Mouse (Mus musculus) mature B cell (primary cell): ENCODE data around the gene Xpnpep1.

Experiments used
- in situ Hi-C: fragments of 300-500 bp; cut with MboI; formaldehyde crosslinking; loops from 2 replicates; pipeline ENCODE4 v1.14.3; 2019

Xpnpep1 gene

DNA sequence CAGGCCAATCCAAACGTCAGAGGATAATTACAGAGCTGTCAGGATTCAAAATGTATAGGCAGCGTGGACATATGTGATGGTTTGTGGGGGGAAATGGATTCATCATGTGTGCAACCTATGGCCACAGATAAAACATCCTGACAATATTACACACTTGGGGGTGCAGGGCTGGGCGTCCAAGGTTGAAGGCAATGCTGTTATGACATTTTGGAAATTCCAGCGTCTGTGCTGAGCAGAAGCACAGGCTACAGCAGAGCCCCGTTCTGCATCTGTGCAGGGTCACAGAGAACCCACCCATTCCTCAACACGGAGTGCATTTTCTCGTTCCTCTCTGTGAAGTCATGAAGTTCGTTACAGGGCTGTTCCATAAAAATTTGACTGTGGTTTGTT lies 25.0 kb upstream of the Xpnpep1 start:
- in situ Hi-C loops: no loop called here

GRCm38 (mm10) chr19:53064292-53064971 lies 24.4 kb upstream of the Xpnpep1 start:
- in situ Hi-C loops: no loop called here

GRCm38 (mm10) chr19:53062046-53062445 lies 22.0 kb upstream of the Xpnpep1 start:
- in situ Hi-C loops: no loop called here

- in situ Hi-C loops: no loop called here
Observed at GRCm38 (mm10) chr19:53059344-53060111, 19.5 kb upstream of the Xpnpep1 start.

DNA sequence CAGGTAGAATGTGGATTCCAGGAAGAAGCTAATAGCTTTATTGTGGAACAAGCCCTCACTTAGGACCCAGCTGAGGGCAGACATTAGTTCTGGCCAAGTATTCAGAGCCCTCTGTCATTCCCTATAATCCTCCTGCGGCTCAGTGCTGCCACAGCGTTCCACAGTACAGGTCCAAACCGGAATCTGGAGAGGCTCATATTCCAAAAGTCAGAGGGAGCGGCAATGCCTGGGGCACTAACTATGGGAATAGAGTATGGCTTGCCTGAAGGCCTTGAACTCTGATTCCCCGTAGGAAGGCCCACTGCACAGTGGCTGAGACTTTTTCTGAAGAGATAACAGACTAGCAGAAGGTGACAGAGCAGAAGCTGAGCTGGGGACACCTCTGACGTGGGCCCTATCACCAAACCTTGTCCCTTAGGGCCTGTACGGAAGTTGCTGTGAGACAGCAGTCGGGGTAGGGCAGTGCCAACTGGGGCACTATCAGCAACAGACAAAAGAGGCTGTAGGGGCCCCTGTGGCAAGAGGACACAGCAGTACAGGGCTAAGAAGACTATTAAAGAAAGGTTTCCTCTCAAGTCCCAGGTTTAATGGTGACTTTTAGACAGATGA lies 18.8 kb upstream of the Xpnpep1 start:
- in situ Hi-C loops: no loop called here

GRCm38 (mm10) chr19:53057980-53058725 lies 18.1 kb upstream of the Xpnpep1 start:
- in situ Hi-C loops: no loop called here

DNA sequence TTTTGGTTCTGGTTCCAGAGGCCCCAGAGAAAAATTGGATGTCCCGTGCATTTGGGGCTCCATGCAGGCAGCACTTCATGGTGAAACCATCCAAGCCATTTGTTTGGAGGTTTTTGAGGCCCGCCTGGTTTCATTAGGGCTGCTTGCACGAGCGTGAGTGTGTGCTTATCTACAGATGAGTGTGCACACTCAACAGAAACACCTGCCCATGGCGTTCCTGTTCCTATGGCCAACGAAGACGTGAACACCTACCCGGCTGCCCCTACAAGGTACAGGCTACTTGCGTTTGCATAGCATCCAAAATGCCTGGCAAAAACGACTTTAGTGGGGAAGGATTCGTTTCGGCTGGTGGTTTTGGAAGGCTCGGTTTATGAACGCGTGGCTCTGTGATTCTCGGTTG lies 13.3 kb upstream of the Xpnpep1 start:
- in situ Hi-C loops: no loop called here

DNA sequence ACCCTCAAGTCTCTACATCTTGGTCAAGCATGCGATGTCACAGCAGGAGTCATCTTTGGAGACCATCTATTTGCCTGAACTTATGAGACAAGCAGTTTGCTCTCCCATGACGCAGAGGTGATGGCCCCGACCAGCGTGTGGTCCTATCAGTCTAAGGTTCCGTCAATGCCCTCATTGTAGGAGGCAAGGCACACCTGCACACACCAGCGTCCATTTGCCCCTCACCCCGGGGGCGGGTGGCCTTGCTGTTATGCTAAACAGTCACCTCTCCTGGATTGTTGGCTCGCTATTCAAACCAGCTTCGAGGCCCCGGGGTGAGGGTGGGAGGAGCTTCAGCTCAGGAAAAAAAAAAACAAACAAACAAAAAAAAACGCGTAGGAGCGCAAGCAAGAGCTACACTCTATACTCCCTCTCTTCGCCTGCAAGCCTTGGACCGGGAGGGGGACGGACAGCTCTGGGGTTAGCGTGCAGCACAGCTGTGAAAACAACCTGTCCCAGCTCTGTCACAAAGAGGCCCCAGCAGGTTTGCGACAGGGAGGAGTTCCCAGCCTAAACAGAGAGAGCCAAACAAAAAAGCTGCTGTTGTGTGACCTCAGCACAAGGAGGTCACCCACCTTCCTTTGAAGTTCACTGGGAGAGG lies 12.1 kb upstream of the Xpnpep1 start:
- in situ Hi-C loops: no loop called here

DNA sequence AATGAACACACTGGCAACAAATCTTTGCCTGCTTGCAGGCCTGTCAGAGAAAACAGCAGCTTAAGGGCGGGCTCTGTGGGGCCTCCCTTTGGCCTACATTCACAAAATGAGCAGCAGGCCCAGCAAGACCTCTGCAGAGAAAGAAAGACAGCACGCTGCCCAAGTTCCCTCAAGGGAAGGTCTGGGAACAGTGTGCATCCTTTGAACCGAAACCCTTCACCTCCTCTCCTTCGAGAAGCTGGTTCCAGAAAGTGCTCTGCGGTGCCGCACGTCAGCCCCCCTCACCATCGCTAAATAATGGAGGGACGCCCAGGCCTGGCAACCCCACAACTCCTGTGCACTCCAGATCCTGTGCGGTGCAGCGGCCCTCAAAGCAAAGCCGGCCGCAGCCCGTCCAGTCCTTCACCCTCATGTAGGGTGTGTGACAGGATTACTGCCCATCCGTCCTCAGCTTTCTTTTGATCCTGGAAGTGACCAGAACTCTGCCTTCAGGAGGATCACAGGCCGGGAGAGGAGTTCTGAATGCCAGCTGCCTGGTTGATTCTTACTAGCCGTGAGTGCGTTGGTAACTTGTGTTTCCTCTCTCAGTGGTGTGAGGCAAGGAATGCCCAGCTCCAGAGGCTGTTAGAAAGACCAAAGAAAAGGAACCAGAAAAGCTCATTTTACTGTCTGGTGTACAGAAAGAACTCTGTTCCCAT lies 11.4 kb upstream of the Xpnpep1 start:
- in situ Hi-C loops: no loop called here

DNA sequence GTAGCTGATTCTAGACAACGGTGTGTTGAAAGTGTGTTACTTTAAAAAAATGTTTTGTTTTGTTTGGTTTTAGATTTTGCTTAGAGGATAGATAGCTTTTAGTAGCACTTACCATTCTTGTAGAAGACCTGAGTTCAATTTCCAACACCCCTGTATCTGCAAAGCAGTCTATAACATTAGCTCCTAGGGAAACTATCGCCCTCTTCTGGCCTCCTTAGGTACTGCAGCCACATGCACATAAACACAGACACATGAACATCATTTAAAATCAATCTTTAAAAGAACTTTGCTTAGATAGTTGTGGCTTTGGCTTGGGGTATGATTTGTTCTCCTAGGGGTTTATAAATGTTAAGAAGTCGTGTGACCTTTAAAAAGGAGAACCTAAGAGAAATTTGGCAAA lies 10.1 kb upstream of the Xpnpep1 start:
- in situ Hi-C loops: no loop called here

GRCm38 (mm10) chr19:53047208-53047607 lies 7.2 kb upstream of the Xpnpep1 start:
- in situ Hi-C loops: no loop called here

DNA sequence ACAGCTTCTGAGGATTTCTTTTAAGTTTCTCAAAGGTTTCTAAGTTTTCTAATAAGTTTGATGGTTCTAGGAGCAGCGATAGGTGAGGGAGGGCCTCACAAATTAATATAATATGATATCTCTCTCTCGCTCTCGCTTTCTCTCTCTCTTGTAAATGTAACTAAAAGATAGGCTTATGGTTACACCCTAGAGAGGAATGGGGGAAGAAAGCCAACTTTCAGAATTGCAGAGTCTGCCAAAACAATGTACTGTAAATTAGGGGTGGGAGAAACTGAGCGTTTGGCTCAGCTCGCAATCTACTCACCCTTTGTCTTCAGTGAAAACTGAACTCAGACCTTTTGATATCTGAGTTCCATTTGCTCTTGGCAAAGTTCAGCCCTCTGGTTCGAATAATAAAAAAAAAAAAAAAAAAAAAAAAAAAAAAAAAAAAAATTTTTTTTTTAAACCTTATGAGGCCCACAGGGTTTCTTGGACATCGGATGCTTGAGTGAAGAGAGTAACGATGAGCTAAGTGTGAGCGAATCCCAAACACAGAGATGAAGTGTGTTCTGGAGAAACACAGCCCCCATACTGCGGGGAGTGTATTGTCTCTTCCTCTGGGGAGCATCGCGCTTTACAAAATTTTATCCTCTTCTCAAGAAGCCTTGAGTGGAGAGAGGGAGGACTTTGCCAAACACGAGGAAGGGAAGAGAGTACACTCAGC lies 3.6 kb upstream of the Xpnpep1 start:
- in situ Hi-C loops: no loop called here

GRCm38 (mm10) chr19:53041570-53041969 lies 1.6 kb upstream of the Xpnpep1 start:
- in situ Hi-C loops: no loop called here

- in situ Hi-C loops: no loop called here
Observed at GRCm38 (mm10) chr19:53041133-53041510, 1.1 kb upstream of the Xpnpep1 start.

GRCm38 (mm10) chr19:53039090-53039489 lies 924 bp downstream of the Xpnpep1 start:
- in situ Hi-C loops: no loop called here

DNA sequence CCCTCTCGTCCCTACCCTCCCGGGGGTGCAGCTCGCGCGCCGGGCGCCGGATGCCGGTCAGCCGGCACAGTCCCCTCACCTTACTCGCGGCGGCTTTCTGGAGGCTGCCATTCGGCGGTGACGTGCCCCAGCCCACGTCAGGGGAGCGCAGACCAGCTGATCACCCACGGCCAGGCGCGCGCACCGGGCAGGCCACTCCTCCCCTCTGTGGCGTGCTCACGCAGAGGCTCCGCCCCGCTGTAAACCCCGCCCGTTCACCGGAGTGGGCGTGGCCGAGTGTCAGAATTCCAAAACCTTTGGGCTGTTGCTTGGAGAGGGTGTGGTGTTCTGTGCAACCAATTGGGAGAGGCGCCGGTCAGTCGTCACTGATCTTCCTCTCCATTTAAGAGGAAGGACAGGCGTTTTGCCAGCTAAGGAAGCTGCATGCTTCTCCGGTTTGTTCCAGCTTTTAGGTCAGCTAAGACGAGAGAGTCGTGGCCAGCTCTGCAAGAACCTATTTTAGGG lies 1.5 kb downstream of the Xpnpep1 start:
- in situ Hi-C loops: no loop called here

DNA sequence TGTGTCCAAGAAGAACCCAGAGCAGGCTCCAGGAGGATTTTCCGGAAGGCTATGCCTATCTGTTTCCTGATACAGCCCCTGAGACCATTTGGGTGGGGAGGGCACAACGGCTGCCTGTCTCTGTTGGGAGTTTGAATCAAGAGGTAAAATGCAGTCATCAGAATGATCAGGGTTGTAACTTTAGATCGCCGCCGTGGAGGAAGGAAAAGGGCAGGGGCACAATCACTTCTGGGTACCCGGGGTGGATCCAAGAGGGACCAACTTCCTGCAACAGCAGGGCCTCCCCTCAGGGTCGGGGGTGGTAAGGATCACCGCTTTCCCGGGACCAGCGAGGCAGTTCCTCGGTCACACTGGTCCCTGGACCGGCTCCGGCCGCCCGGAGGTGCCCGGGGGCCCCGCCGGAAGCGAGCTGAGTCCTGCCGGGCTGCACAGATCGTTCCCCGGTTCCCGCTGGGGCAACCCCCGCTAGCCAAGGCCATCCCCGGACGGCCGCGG lies 2.0 kb downstream of the Xpnpep1 start:
- in situ Hi-C loops: no loop called here

- in situ Hi-C loops: no loop called here
Observed at GRCm38 (mm10) chr19:53033159-53033943, 6.7 kb downstream of the Xpnpep1 start.

- in situ Hi-C loops: no loop called here
Observed at GRCm38 (mm10) chr19:53032647-53033046, 7.4 kb downstream of the Xpnpep1 start.
